Mouse (Mus musculus): ENCODE results near the gene Cd82. TPM values are rescaled to one million over a fixed set of nuclear protein-coding genes. Genes with fewer than 3 reads are reported as not detected.
A peak's percentile ranks its signal among the peaks of the same experiment; 100 is the strongest.

Cd82 gene
- polyA plus RNA-seq, 1 experiment: 209 TPM

GRCm38 (mm10) chr2:93452057-93452456 lies 10.9 kb downstream of the Cd82 start:
- Histone ChIP-seq H3K36me3 (ENCODE audit: control insufficient read depth, insufficient read depth, low read length) (0 out of 2 replicates have a peak, but pooled peaks cover 1% of the 10 kb centered on the region), H3K4me3 (ENCODE audit: extremely low read depth, insufficient read depth, insufficient read length) (no peak overlapping the region), H3K4me1 (ENCODE audit: control insufficient read depth, insufficient read depth, insufficient read length) (peaks cover 53% of the 10 kb centered on the region; the same call in 1 of the 2 replicates), H3K27ac (ENCODE audit: insufficient read depth, low read length) (no peak overlapping the region), H3K27me3 (ENCODE audit: control insufficient read depth, insufficient read depth, low read length) (no peaks in the 10 kb centered on the region)
- TF ChIP-seq CTCF (IDR thresholded peaks at IDR 0.05; ENCODE audit: extremely low read depth, insufficient read depth, insufficient read length, insufficient replicate concordance): no peak
- no peak for TF ChIP-seq POLR2A (IDR thresholded peaks at IDR 0.05; ENCODE audit: low read depth, low read length)
- 74% methylated on average over 6 of the region's 6 CpGs for WGBS
- no peak for DNase-seq (ENCODE audit: low read depth in 1 of 2, low spot score in 2 of 2)

DNA sequence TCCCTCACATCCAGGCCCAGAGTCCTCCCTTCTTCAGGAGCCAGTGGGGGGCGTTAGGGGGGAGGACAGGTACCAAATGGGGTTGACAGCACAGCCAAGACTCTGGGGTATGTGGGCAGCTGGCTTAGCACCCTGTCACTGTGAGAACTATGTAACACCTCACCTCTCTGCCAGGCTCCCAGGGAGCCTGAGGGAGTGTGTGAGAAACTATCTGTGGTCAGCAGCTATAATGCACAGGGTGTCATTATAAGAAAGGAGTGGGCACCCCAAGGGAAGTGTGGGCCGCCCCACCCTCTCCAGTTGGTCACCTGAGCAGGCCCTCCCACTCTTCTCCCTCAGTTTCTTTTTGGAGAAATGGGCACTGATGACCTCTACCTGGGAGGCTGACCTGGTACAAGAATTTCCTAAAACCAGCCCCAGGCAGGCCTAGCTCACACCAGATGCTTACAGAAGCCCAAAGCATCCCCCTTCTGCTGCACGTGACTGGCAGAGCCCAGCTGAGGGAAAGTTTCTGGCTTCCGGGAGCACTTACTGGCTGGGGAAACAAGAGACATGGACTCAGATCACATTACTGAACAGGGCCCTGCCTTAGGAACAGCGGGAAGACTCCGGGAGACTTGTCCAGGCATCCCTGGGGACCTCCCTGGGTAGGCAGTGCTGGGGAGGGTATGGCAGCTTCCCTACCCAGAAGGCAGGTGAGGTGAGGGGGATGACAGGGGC lies 11.6 kb downstream of the Cd82 start:
- H3K4me1 ChIP-seq (ENCODE audit: control insufficient read depth, insufficient read depth, insufficient read length): peaks cover 57% of the 10 kb centered on the region; the same call in 1 of the 2 replicates
- TF ChIP-seq POLR2A (IDR thresholded peaks at IDR 0.05; ENCODE audit: low read depth, low read length) (no peak), CTCF (IDR thresholded peaks at IDR 0.05; ENCODE audit: extremely low read depth, insufficient read depth, insufficient read length, insufficient replicate concordance) (no peak)
- no peak overlapping the region for H3K4me3 ChIP-seq (ENCODE audit: extremely low read depth, insufficient read depth, insufficient read length)
- WGBS: 92% methylated on average over 6 of the region's 6 CpGs
- 0 out of 2 replicates have a peak, but pooled peaks cover 2% of the 10 kb centered on the region for H3K36me3 ChIP-seq (ENCODE audit: control insufficient read depth, insufficient read depth, low read length)
- no peaks in the 10 kb centered on the region for H3K27me3 ChIP-seq (ENCODE audit: control insufficient read depth, insufficient read depth, low read length)
- no peak for DNase-seq (ENCODE audit: low read depth in 1 of 2, low spot score in 2 of 2)
- H3K27ac ChIP-seq (ENCODE audit: insufficient read depth, low read length): no peak overlapping the region

GRCm38 (mm10) chr2:93450695-93451094 lies 12.2 kb downstream of the Cd82 start:
- no peaks in the 10 kb centered on the region for H3K27me3 ChIP-seq (ENCODE audit: control insufficient read depth, insufficient read depth, low read length)
- DNase-seq (ENCODE audit: low read depth in 1 of 2, low spot score in 2 of 2): no peak
- H3K27ac ChIP-seq (ENCODE audit: insufficient read depth, low read length): no peak overlapping the region
- TF ChIP-seq POLR2A (IDR thresholded peaks at IDR 0.05; ENCODE audit: low read depth, low read length) (no peak), CTCF (IDR thresholded peaks at IDR 0.05; ENCODE audit: extremely low read depth, insufficient read depth, insufficient read length, insufficient replicate concordance) (no peak)
- WGBS: 83% methylated on average over 7 of the region's 7 CpGs
- H3K36me3 ChIP-seq (ENCODE audit: control insufficient read depth, insufficient read depth, low read length): 0 out of 2 replicates have a peak, but pooled peaks cover 2% of the 10 kb centered on the region
- peaks cover 59% of the 10 kb centered on the region; the same call in 1 of the 2 replicates for H3K4me1 ChIP-seq (ENCODE audit: control insufficient read depth, insufficient read depth, insufficient read length)
- no peak overlapping the region for H3K4me3 ChIP-seq (ENCODE audit: extremely low read depth, insufficient read depth, insufficient read length)

DNA sequence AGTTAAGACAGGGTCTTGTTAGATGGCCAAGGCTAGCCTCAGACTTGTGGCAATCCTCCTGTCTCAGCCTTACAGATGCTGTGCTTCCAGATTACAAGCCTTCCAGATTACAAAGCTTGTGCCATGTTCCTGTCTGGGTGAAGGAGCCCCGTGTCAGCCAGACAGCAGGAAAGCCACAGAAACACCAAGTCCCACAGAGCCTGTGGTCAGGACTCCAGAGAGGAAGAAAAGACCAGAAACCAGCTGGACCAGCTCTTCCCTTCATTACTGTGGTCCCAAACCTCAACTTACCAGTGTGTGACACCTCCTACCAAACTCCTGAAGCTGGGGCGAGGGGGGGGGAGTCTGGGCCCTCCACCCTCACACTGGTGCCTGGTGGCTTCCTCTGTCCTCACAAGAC lies 13.3 kb downstream of the Cd82 start:
- Histone ChIP-seq H3K4me1 (ENCODE audit: control insufficient read depth, insufficient read depth, insufficient read length) (peaks cover 57% of the 10 kb centered on the region; the same call in 1 of the 2 replicates), H3K27ac (ENCODE audit: insufficient read depth, low read length) (peak overlapping the region; percentile 6; the same call in 1 of the 2 replicates)
- 23% methylated on average over 2 of the region's 2 CpGs for WGBS

DNA sequence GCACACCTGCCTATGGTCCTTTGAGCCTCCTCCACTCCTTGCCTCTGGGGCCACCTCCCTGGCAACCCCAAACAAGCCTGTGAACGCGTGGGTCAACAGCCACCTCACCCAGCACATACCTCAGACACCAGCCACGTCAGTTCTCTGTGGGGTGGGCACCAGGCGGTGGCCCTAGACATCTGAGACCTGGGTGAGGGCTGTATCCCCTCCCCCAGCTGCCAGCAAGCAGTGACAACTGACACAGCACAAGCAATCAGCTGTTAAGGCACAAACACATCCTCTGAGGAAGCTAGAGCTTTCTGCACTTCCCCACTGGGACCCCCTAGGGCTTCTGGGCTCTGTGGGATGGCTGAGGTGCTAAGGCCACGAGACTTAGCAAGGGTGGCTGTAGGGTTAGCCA lies 14.2 kb downstream of the Cd82 start:
- TF ChIP-seq CTCF (IDR thresholded peaks at IDR 0.05; ENCODE audit: extremely low read depth, insufficient read depth, insufficient read length, insufficient replicate concordance) (no peak), POLR2A (IDR thresholded peaks at IDR 0.05; ENCODE audit: low read depth, low read length) (no peak)

More for the DNA sequence above, 13.3 kb downstream of the Cd82 start:
- Histone ChIP-seq H3K27me3 (ENCODE audit: control insufficient read depth, insufficient read depth, low read length) (no peaks in the 10 kb centered on the region), H3K4me3 (ENCODE audit: extremely low read depth, insufficient read depth, insufficient read length) (no peak overlapping the region), H3K36me3 (ENCODE audit: control insufficient read depth, insufficient read depth, low read length) (peaks cover 3% of the 10 kb centered on the region; the same call in 1 of the 2 replicates)
- no peak for DNase-seq (ENCODE audit: low read depth in 1 of 2, low spot score in 2 of 2)
- TF ChIP-seq POLR2A (IDR thresholded peaks at IDR 0.05; ENCODE audit: low read depth, low read length) (no peak), CTCF (IDR thresholded peaks at IDR 0.05; ENCODE audit: extremely low read depth, insufficient read depth, insufficient read length, insufficient replicate concordance) (no peak)

GRCm38 (mm10) chr2:93447500-93448249 lies 15.3 kb downstream of the Cd82 start:
- TF ChIP-seq POLR2A (IDR thresholded peaks at IDR 0.05; ENCODE audit: low read depth, low read length) (no peak), CTCF (IDR thresholded peaks at IDR 0.05; ENCODE audit: extremely low read depth, insufficient read depth, insufficient read length, insufficient replicate concordance) (no peak)
- no peak for DNase-seq (ENCODE audit: low read depth in 1 of 2, low spot score in 2 of 2)
- 66% methylated on average over 6 of the region's 6 CpGs for WGBS
- Histone ChIP-seq H3K36me3 (ENCODE audit: control insufficient read depth, insufficient read depth, low read length) (peaks cover 6% of the 10 kb centered on the region), H3K4me1 (ENCODE audit: control insufficient read depth, insufficient read depth, insufficient read length) (peaks cover 65% of the 10 kb centered on the region; the same call in 1 of the 2 replicates), H3K4me3 (ENCODE audit: extremely low read depth, insufficient read depth, insufficient read length) (no peak overlapping the region), H3K27me3 (ENCODE audit: control insufficient read depth, insufficient read depth, low read length) (no peaks in the 10 kb centered on the region), H3K27ac (ENCODE audit: insufficient read depth, low read length) (peak overlapping the region; percentile 32; the same call in 1 of the 2 replicates)

More for the DNA sequence above, 14.2 kb downstream of the Cd82 start:
- Histone ChIP-seq H3K27ac (ENCODE audit: insufficient read depth, low read length) (peak overlapping the region; percentile 7; the same call in 1 of the 2 replicates), H3K4me3 (ENCODE audit: extremely low read depth, insufficient read depth, insufficient read length) (no peak overlapping the region), H3K4me1 (ENCODE audit: control insufficient read depth, insufficient read depth, insufficient read length) (peaks cover 56% of the 10 kb centered on the region; the same call in 1 of the 2 replicates), H3K27me3 (ENCODE audit: control insufficient read depth, insufficient read depth, low read length) (no peaks in the 10 kb centered on the region), H3K36me3 (ENCODE audit: control insufficient read depth, insufficient read depth, low read length) (peaks cover 3% of the 10 kb centered on the region; the same call in 1 of the 2 replicates)
- 35% methylated on average over 5 of the region's 5 CpGs for WGBS
- DNase-seq (ENCODE audit: low read depth in 1 of 2, low spot score in 2 of 2): no peak

All from spleen, adult 2 months (tissue).